Mouse (Mus musculus): Measurements from ENCODE around the gene Sdc1. TPM values are rescaled to one million over a fixed set of nuclear protein-coding genes. Genes with fewer than 3 reads are reported as not detected.

Gene Sdc1
- polyA plus RNA-seq, 1 experiment from 2014 or later, result 73.8 TPM

DNA sequence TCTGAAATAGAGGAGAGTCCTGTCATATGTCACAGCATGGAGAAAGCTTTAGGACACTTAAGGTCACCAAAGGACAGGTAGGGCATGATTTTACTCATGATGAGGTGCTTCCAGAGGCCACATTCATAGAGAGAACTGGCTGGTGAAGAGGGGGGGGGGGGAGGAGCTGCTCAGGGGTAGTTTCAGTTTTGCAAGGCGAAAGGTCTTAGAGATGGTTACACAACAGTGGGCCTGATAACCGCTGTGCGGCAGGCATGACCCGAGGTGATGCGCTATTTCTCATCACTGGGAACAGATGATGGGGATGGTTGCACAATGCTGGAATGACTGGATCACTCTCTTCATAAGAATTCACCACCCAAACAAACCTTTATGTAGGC lies 58.5 kb downstream of the Sdc1 start:
- Histone ChIP-seq H3K4me2 (no peak overlapping the region), H3K4me3 (ENCODE audit: low read depth, low read length) (no peak overlapping the region), H3K36me3 (ENCODE audit: control insufficient read depth, insufficient read depth, low read length) (no peaks in the 10 kb centered on the region), H3K9ac (ENCODE audit: low read length) (no peak overlapping the region), H3K4me1 (ENCODE audit: control insufficient read depth, insufficient read depth, low read length) (no peaks in the 10 kb centered on the region), H3K27ac (ENCODE audit: low read depth, low read length) (no peak overlapping the region), H3K9me3 (ENCODE audit: control insufficient read depth, low read length) (no peaks in the 10 kb centered on the region), H3K27me3 (ENCODE audit: control insufficient read depth, insufficient read depth, low read length) (no peaks in the 10 kb centered on the region)
- ATAC-seq (ENCODE audit: low FRiP score) (no peak), DNase-seq (ENCODE audit: low spot score, missing footprints) (no peak)
- 94% methylated on average over 5 of the region's 5 CpGs for WGBS

DNA sequence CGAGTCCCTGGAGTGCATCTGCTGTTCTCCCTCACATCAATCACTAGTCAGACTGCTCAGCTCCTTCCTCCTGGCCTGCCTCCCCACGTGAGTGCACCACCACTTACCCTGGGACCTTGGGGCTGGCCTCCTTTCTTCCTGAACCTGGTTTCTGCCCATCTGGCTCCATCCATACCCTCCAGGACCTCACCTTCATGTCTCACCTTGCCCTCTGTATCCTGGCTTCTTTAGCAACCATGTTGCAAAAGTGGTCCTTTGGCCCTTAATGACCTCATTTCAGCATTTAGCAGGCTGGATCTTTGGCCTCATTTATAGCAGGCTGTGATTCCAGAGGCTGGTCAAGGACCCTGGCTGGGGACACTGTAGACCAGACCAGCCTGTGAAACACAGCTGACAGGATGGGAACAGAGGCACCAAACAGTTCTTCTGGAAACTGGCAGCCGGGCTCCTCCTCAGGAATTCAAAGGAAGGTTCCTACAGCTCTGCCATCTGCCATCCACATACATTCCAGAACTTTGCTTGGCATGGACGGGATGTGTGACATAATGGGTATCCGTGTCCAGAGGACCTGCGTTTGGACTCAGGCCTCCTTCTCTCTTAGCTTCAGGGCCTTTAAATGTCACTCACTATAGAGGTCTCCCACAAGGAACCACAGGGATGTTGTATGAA lies 60.0 kb downstream of the Sdc1 start:
- Histone ChIP-seq H3K4me3 (ENCODE audit: low read depth, low read length) (no peak overlapping the region), H3K27me3 (ENCODE audit: control insufficient read depth, insufficient read depth, low read length) (no peaks in the 10 kb centered on the region), H3K4me2 (no peak overlapping the region), H3K36me3 (ENCODE audit: control insufficient read depth, insufficient read depth, low read length) (no peaks in the 10 kb centered on the region), H3K9ac (ENCODE audit: low read length) (no peak overlapping the region), H3K4me1 (ENCODE audit: control insufficient read depth, insufficient read depth, low read length) (no peaks in the 10 kb centered on the region), H3K9me3 (ENCODE audit: control insufficient read depth, low read length) (no peaks in the 10 kb centered on the region), H3K27ac (ENCODE audit: low read depth, low read length) (no peak overlapping the region)
- no peak for ATAC-seq (ENCODE audit: low FRiP score)
- no peak for DNase-seq (ENCODE audit: low spot score, missing footprints)
- WGBS, result 78% methylated on average over 6 of the region's 6 CpGs

DNA sequence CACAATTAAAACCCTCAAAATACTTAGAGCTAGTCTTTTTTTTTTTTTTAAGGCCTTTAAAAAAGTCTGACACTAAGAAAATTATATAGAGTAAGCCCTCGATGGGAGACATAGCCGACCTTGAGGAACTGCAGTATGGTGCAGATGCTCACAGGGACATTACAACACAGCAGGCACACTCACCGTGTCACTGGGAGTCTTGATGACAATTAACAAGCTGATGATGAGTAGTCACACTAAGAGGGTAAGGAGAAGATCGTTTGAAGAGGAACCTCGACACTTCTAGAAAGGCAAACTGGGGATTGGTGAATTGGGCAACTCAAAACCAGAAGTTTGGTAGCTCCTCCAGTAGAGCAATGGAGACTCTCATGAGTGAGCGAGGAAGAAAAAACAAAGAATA lies 60.6 kb downstream of the Sdc1 start:
- Histone ChIP-seq H3K4me3 (ENCODE audit: low read depth, low read length) (no peak overlapping the region), H3K36me3 (ENCODE audit: control insufficient read depth, insufficient read depth, low read length) (no peaks in the 10 kb centered on the region), H3K9ac (ENCODE audit: low read length) (no peak overlapping the region), H3K4me1 (ENCODE audit: control insufficient read depth, insufficient read depth, low read length) (no peaks in the 10 kb centered on the region), H3K27ac (ENCODE audit: low read depth, low read length) (no peak overlapping the region), H3K4me2 (no peak overlapping the region), H3K27me3 (ENCODE audit: control insufficient read depth, insufficient read depth, low read length) (no peaks in the 10 kb centered on the region), H3K9me3 (ENCODE audit: control insufficient read depth, low read length) (no peaks in the 10 kb centered on the region)
- DNase-seq (ENCODE audit: low spot score, missing footprints) (no peak), ATAC-seq (ENCODE audit: low FRiP score) (no peak)
- WGBS, result 91% methylated on average over 6 of the region's 6 CpGs

DNA sequence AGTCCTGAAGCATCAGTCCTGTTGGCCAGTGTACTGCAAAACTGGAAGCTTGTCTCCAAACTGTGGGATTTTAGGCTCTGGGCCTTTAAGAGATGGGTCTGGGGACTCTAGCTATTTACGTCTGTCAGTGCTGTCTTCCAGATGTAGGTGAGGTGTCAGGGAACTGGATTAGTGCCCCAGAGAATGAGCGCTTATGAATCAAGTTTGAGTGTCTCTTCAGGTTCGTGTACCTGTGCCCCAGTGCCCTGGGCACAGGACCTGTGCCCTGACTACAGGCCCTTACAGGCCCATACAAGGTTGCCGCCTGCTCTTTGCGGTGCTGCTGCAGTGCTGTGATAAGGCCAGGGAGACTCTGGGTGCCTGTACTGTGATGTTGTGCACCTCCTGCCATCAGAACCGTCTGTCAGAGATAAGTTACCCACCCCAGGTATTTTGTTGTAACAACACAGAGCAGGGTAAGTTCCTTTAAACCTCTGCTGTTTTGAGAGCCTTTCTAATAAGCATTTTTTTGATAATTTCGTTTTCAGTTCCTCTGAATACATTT lies 69.7 kb downstream of the Sdc1 start:
- no peaks in the 10 kb centered on the region for H3K9me3 ChIP-seq (ENCODE audit: control insufficient read depth, low read length)
- no peak overlapping the region for H3K4me2 ChIP-seq
- ATAC-seq (ENCODE audit: low FRiP score) (no peak), DNase-seq (ENCODE audit: low spot score, missing footprints) (no peak)
- no peaks in the 10 kb centered on the region for H3K36me3 ChIP-seq (ENCODE audit: control insufficient read depth, insufficient read depth, low read length)
- no peak overlapping the region for H3K27ac ChIP-seq (ENCODE audit: low read depth, low read length)
- H3K4me3 ChIP-seq (ENCODE audit: low read depth, low read length), result no peak overlapping the region
- H3K27me3 ChIP-seq (ENCODE audit: control insufficient read depth, insufficient read depth, low read length), result no peaks in the 10 kb centered on the region
- H3K9ac ChIP-seq (ENCODE audit: low read length), result no peak overlapping the region
- H3K4me1 ChIP-seq (ENCODE audit: control insufficient read depth, insufficient read depth, low read length), result no peaks in the 10 kb centered on the region
- WGBS, result 72% methylated on average over 7 of the region's 7 CpGs

DNA sequence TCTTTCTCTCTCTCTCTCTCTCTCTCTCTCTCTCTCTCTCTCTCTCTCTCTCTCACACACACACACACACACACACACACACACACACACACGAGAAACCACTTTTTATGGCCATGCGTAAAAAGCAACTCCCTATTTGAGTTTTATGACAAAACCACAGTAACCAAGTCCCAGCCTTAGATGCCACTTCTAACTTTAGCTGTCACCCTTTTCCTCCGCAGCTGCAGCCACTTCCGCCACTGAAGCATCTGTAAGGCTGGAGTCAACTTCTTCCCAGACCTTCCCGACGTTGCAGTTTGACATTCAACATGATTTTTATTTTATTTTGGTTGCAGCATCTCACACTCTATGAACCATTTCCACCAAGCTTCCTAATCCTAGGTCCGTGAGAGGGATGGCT lies 71.6 kb downstream of the Sdc1 start:
- no peak for ATAC-seq (ENCODE audit: low FRiP score)
- H3K27ac ChIP-seq (ENCODE audit: low read depth, low read length), result no peak overlapping the region
- H3K4me3 ChIP-seq (ENCODE audit: low read depth, low read length), result no peak overlapping the region
- DNase-seq (ENCODE audit: low spot score, missing footprints), result no peak
- H3K4me2 ChIP-seq, result no peak overlapping the region
- no peaks in the 10 kb centered on the region for H3K9me3 ChIP-seq (ENCODE audit: control insufficient read depth, low read length)
- H3K9ac ChIP-seq (ENCODE audit: low read length), result no peak overlapping the region
- H3K4me1 ChIP-seq (ENCODE audit: control insufficient read depth, insufficient read depth, low read length), result peaks cover 2% of the 10 kb centered on the region; the same call in 1 of the 2 replicates
- H3K27me3 ChIP-seq (ENCODE audit: control insufficient read depth, insufficient read depth, low read length), result no peaks in the 10 kb centered on the region
- 83% methylated on average over 7 of the region's 7 CpGs for WGBS
- no peaks in the 10 kb centered on the region for H3K36me3 ChIP-seq (ENCODE audit: control insufficient read depth, insufficient read depth, low read length)

Other genes with a start within 250 kb of the Sdc1 start
- not detected in 2 replicates for gene Slc7a15, start 172.3 kb upstream of the Sdc1 start, polyA plus RNA-seq (2014; fragmentation: Nextera tagmentation; extraction: Ambion mirVana)
- 79.1 and 82.5 TPM in 2 replicates for gene Pum2, start 97.2 kb upstream of the Sdc1 start, polyA plus RNA-seq (2014; fragmentation: Nextera tagmentation; extraction: Ambion mirVana)
- 171 and 173 TPM in 2 replicates for gene Laptm4a, start 150.3 kb downstream of the Sdc1 start, polyA plus RNA-seq (2014; fragmentation: Nextera tagmentation; extraction: Ambion mirVana)
- 1.3 and 1.4 TPM in 2 replicates for gene Matn3, start 176.6 kb downstream of the Sdc1 start, polyA plus RNA-seq (2014; fragmentation: Nextera tagmentation; extraction: Ambion mirVana)
- gene Wdr35, start 202.6 kb downstream of the Sdc1 start, polyA plus RNA-seq (2014; fragmentation: Nextera tagmentation; extraction: Ambion mirVana), result 23.3 and 25.7 TPM in 2 replicates

Data from midbrain, embryonic 11.5 days (tissue).